Mouse (Mus musculus): ENCODE results near the gene Disp1. TPM values are rescaled to one million over a fixed set of nuclear protein-coding genes. Genes with fewer than 3 reads are reported as not detected.

The Disp1 gene
- polyA plus RNA-seq, 1 experiment = 0.44 TPM

- Histone ChIP-seq H3K4me3 (replicated peaks) (no peak overlapping the region), H3K27me3 (ENCODE audit: control insufficient read depth) (no peaks in the 10 kb centered on the region), H3K36me3 (ENCODE audit: control insufficient read depth) (peaks cover 3% of the 10 kb centered on the region; the same call in 1 of the 2 replicates), H3K4me1 (ENCODE audit: control insufficient read depth) (no peaks in the 10 kb centered on the region), H3K9me3 (ENCODE audit: control insufficient read depth, low read length) (no peaks in the 10 kb centered on the region)
- no peak for TF ChIP-seq GATA1 (IDR thresholded peaks at IDR 0.05; ENCODE audit: low read length)
- TF ChIP-seq TAL1 (IDR thresholded peaks at IDR 0.05; ENCODE audit: low read length) = no peak
Observed at GRCm38 (mm10) chr1:183097606-183098005, 123.7 kb downstream of the Disp1 start.

- Histone ChIP-seq H3K9me3 (ENCODE audit: control insufficient read depth, low read length) (no peaks in the 10 kb centered on the region), H3K4me3 (replicated peaks) (no peak overlapping the region), H3K36me3 (ENCODE audit: control insufficient read depth) (peaks cover 3% of the 10 kb centered on the region; the same call in 1 of the 2 replicates), H3K27me3 (ENCODE audit: control insufficient read depth) (no peaks in the 10 kb centered on the region), H3K4me1 (ENCODE audit: control insufficient read depth) (no peaks in the 10 kb centered on the region)
- TF ChIP-seq TAL1 (IDR thresholded peaks at IDR 0.05; ENCODE audit: low read length) (no peak), GATA1 (IDR thresholded peaks at IDR 0.05; ENCODE audit: low read length) (no peak)
Observed at GRCm38 (mm10) chr1:183095454-183096088, 125.8 kb downstream of the Disp1 start.

- peaks cover 8% of the 10 kb centered on the region; the same call in 1 of the 2 replicates for H3K9me3 ChIP-seq (ENCODE audit: control insufficient read depth, low read length)
- no peaks in the 10 kb centered on the region for H3K27me3 ChIP-seq (ENCODE audit: control insufficient read depth)
- H3K4me3 ChIP-seq (replicated peaks) = no peak overlapping the region
- TF ChIP-seq TAL1 (IDR thresholded peaks at IDR 0.05; ENCODE audit: low read length) (no peak), GATA1 (IDR thresholded peaks at IDR 0.05; ENCODE audit: low read length) (no peak)
- peaks cover 28% of the 10 kb centered on the region for H3K36me3 ChIP-seq (ENCODE audit: control insufficient read depth)
- no peaks in the 10 kb centered on the region for H3K4me1 ChIP-seq (ENCODE audit: control insufficient read depth)
Observed at GRCm38 (mm10) chr1:183092296-183092695, 129.0 kb downstream of the Disp1 start.

- peaks cover 39% of the 10 kb centered on the region for H3K36me3 ChIP-seq (ENCODE audit: control insufficient read depth)
- no peaks in the 10 kb centered on the region for H3K27me3 ChIP-seq (ENCODE audit: control insufficient read depth)
- no peaks in the 10 kb centered on the region for H3K4me1 ChIP-seq (ENCODE audit: control insufficient read depth)
- TF ChIP-seq GATA1 (IDR thresholded peaks at IDR 0.05; ENCODE audit: low read length) = no peak
- TF ChIP-seq TAL1 (IDR thresholded peaks at IDR 0.05; ENCODE audit: low read length) = no peak
- no peak overlapping the region for H3K4me3 ChIP-seq (replicated peaks)
- H3K9me3 ChIP-seq (ENCODE audit: control insufficient read depth, low read length) = peaks cover 8% of the 10 kb centered on the region; the same call in 1 of the 2 replicates
Observed at GRCm38 (mm10) chr1:183091203-183091602, 130.1 kb downstream of the Disp1 start.

- H3K27me3 ChIP-seq (ENCODE audit: control insufficient read depth) = no peaks in the 10 kb centered on the region
- no peaks in the 10 kb centered on the region for H3K4me1 ChIP-seq (ENCODE audit: control insufficient read depth)
- H3K36me3 ChIP-seq (ENCODE audit: control insufficient read depth) = peaks cover 41% of the 10 kb centered on the region
- no peak overlapping the region for H3K4me3 ChIP-seq (replicated peaks)
- peaks cover 8% of the 10 kb centered on the region; the same call in 1 of the 2 replicates for H3K9me3 ChIP-seq (ENCODE audit: control insufficient read depth, low read length)
- TF ChIP-seq TAL1 (IDR thresholded peaks at IDR 0.05; ENCODE audit: low read length) = no peak
- no peak for TF ChIP-seq GATA1 (IDR thresholded peaks at IDR 0.05; ENCODE audit: low read length)
Observed at GRCm38 (mm10) chr1:183088661-183089060, 132.7 kb downstream of the Disp1 start.

- H3K4me3 ChIP-seq (replicated peaks) = no peak overlapping the region
Observed at GRCm38 (mm10) chr1:183086843-183087242, 134.5 kb downstream of the Disp1 start.

GRCm38 (mm10) chr1:183084085-183085050, 137.0 kb downstream of the Disp1 start:
- Histone ChIP-seq H3K36me3 (ENCODE audit: control insufficient read depth) (peaks cover 36% of the 10 kb centered on the region), H3K27me3 (ENCODE audit: control insufficient read depth) (no peaks in the 10 kb centered on the region), H3K9me3 (ENCODE audit: control insufficient read depth, low read length) (peaks cover 7% of the 10 kb centered on the region; the same call in 1 of the 2 replicates), H3K4me1 (ENCODE audit: control insufficient read depth) (no peaks in the 10 kb centered on the region), H3K4me3 (replicated peaks) (no peak overlapping the region)
- no peak for TF ChIP-seq GATA1 (IDR thresholded peaks at IDR 0.05; ENCODE audit: low read length)
- no peak for TF ChIP-seq TAL1 (IDR thresholded peaks at IDR 0.05; ENCODE audit: low read length)

More at GRCm38 (mm10) chr1:183086843-183087242, 134.5 kb downstream of the Disp1 start:
- H3K9me3 ChIP-seq (ENCODE audit: control insufficient read depth, low read length) = peaks cover 8% of the 10 kb centered on the region; the same call in 1 of the 2 replicates
- TF ChIP-seq GATA1 (IDR thresholded peaks at IDR 0.05; ENCODE audit: low read length) (no peak), TAL1 (IDR thresholded peaks at IDR 0.05; ENCODE audit: low read length) (no peak)
- H3K36me3 ChIP-seq (ENCODE audit: control insufficient read depth) = peaks cover 41% of the 10 kb centered on the region
- H3K27me3 ChIP-seq (ENCODE audit: control insufficient read depth) = no peaks in the 10 kb centered on the region
- H3K4me1 ChIP-seq (ENCODE audit: control insufficient read depth) = no peaks in the 10 kb centered on the region

GRCm38 (mm10) chr1:183082436-183082835, 138.9 kb downstream of the Disp1 start:
- TF ChIP-seq TAL1 (IDR thresholded peaks at IDR 0.05; ENCODE audit: low read length) (no peak), GATA1 (IDR thresholded peaks at IDR 0.05; ENCODE audit: low read length) (no peak)
- no peaks in the 10 kb centered on the region for H3K9me3 ChIP-seq (ENCODE audit: control insufficient read depth, low read length)

GRCm38 (mm10) chr1:183081126-183081525, 140.2 kb downstream of the Disp1 start:
- H3K27me3 ChIP-seq (ENCODE audit: control insufficient read depth) = no peaks in the 10 kb centered on the region
- TF ChIP-seq TAL1 (IDR thresholded peaks at IDR 0.05; ENCODE audit: low read length) = no peak
- no peak for TF ChIP-seq GATA1 (IDR thresholded peaks at IDR 0.05; ENCODE audit: low read length)
- no peak overlapping the region for H3K4me3 ChIP-seq (replicated peaks)
- peaks cover 4% of the 10 kb centered on the region for H3K36me3 ChIP-seq (ENCODE audit: control insufficient read depth)
- no peaks in the 10 kb centered on the region for H3K9me3 ChIP-seq (ENCODE audit: control insufficient read depth, low read length)
- peaks cover 8% of the 10 kb centered on the region for H3K4me1 ChIP-seq (ENCODE audit: control insufficient read depth)

More at GRCm38 (mm10) chr1:183082436-183082835, 138.9 kb downstream of the Disp1 start:
- Histone ChIP-seq H3K4me3 (replicated peaks) (no peak overlapping the region), H3K27me3 (ENCODE audit: control insufficient read depth) (no peaks in the 10 kb centered on the region), H3K36me3 (ENCODE audit: control insufficient read depth) (peaks cover 17% of the 10 kb centered on the region), H3K4me1 (ENCODE audit: control insufficient read depth) (peaks cover under 1% of the 10 kb centered on the region)
